Mouse (Mus musculus): ENCODE measurements around the gene 4930503B20Rik.
A peak's percentile ranks its signal among the peaks of the same experiment; 100 is the strongest.

The 4930503B20Rik gene

GRCm38 (mm10) chr3:146650716-146651115, 401 bp downstream of the 4930503B20Rik start:
- no peak for DNase-seq

GRCm38 (mm10) chr3:146649311-146649894, 1.7 kb downstream of the 4930503B20Rik start:
- DNase-seq, result no peak

GRCm38 (mm10) chr3:146641818-146642427, 9.2 kb downstream of the 4930503B20Rik start:
- no peak for DNase-seq

GRCm38 (mm10) chr3:146632506-146632905, 18.6 kb downstream of the 4930503B20Rik start:
- DNase-seq, result no peak

GRCm38 (mm10) chr3:146628227-146628982, 22.7 kb downstream of the 4930503B20Rik start:
- no peak for DNase-seq

- DNase-seq, result no peak
These were observed 25.4 kb downstream of the 4930503B20Rik start for GRCm38 (mm10) chr3:146625766-146626165.

- DNase-seq, result no peak
These were observed 29.2 kb downstream of the 4930503B20Rik start for GRCm38 (mm10) chr3:146621966-146622365.

- DNase-seq, result peak; percentile 83 to 89
These were observed 30.4 kb downstream of the 4930503B20Rik start for GRCm38 (mm10) chr3:146620555-146621249.

- no peak for DNase-seq
These were observed 31.0 kb downstream of the 4930503B20Rik start for GRCm38 (mm10) chr3:146620101-146620500.

- DNase-seq, result no peak
These were observed 32.8 kb downstream of the 4930503B20Rik start for GRCm38 (mm10) chr3:146618357-146618756.

- DNase-seq, result no peak
These were observed 33.2 kb downstream of the 4930503B20Rik start for GRCm38 (mm10) chr3:146617946-146618345.

- no peak for DNase-seq
These were observed 34.4 kb downstream of the 4930503B20Rik start for GRCm38 (mm10) chr3:146616533-146617283.

GRCm38 (mm10) chr3:146615496-146615895, 35.6 kb downstream of the 4930503B20Rik start, which contains the start of gene Dnase2b:
TSS of gene Dnase2b (minus strand) at chr3:146615596.
- no peak for DNase-seq

- DNase-seq, result no peak
These were observed 39.3 kb downstream of the 4930503B20Rik start for GRCm38 (mm10) chr3:146611821-146612220.

- no peak for DNase-seq
These were observed 39.9 kb downstream of the 4930503B20Rik start for GRCm38 (mm10) chr3:146611261-146611660.

GRCm38 (mm10) chr3:146610322-146610721, 40.8 kb downstream of the 4930503B20Rik start:
- no peak for DNase-seq

- no peak for DNase-seq
These were observed 43.7 kb downstream of the 4930503B20Rik start for GRCm38 (mm10) chr3:146607368-146607767.

GRCm38 (mm10) chr3:146604647-146605046, 46.5 kb downstream of the 4930503B20Rik start:
- no peak for DNase-seq

GRCm38 (mm10) chr3:146602531-146602930, 48.6 kb downstream of the 4930503B20Rik start:
- no peak for DNase-seq

GRCm38 (mm10) chr3:146601205-146601604, 49.9 kb downstream of the 4930503B20Rik start:
- no peak for DNase-seq

- DNase-seq, result no peak
These were observed 51.8 kb downstream of the 4930503B20Rik start for GRCm38 (mm10) chr3:146599198-146599900.

- no peak for DNase-seq
These were observed 52.7 kb downstream of the 4930503B20Rik start for GRCm38 (mm10) chr3:146598411-146598810.

Measured in cerebellum, postnatal 25 days (tissue).